8 mouse cellular contexts compared by ENCODE assay signal in the genomic region with DNA sequence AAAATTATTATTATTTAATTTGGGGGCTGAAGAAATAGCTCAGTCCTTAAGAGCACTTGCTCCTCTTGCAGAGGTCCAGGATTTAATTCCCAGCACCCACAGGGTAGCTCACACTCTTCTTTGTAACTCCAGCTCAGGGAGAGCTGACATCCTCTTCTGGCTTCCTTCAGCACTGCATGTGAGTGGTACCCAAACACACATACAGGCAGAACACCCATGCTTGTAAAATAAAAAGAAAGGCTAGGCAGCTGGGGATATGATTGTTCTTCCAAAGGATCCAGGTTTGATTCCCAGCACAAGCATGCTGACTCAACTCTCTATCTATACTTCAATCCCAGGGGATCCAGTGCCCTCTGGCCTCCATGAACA. TPM values are rescaled to one million over a fixed set of nuclear protein-coding genes. Genes with fewer than 3 reads are reported as not detected.
DNase-seq lines count a peak whose midpoint lies in the region; ATAC-seq and TF ChIP-seq lines count a peak whose summit lies in the region.

No protein-coding gene starts in this region.

- peak overlapping the region; percentile 87 for H3K27ac ChIP-seq in gastrocnemius, adult 2 months
- H3K27ac ChIP-seq in midbrain, embryonic 10.5 days (replicated peaks): peak overlapping the region; percentile 85; the same call in 1 of the 2 replicates
- H3K27ac ChIP-seq in midbrain, embryonic 11.5 days (ENCODE audit: low read depth, low read length): no peak overlapping the region
- H3K27ac ChIP-seq in limb, embryonic 15.5 days: peak overlapping the region; percentile 75; the same call in 1 of the 2 replicates
- H3K27ac ChIP-seq in stomach, postnatal 0 days (replicated peaks): peak overlapping the region; percentile 53; the same call in 1 of the 2 replicates

- H3K9me3 ChIP-seq in midbrain, embryonic 10.5 days (replicated peaks): no peaks in the 10 kb centered on the region
- no peaks in the 10 kb centered on the region for H3K9me3 ChIP-seq in midbrain, embryonic 11.5 days (ENCODE audit: control insufficient read depth, low read length)
- H3K9me3 ChIP-seq in limb, embryonic 15.5 days: no peaks in the 10 kb centered on the region
- H3K9me3 ChIP-seq in stomach, postnatal 0 days (ENCODE audit: control insufficient read depth, low read length): no peaks in the 10 kb centered on the region

- H3K36me3 ChIP-seq in midbrain, embryonic 10.5 days: peaks cover 32% of the 10 kb centered on the region
- peaks cover 2% of the 10 kb centered on the region; the same call in 1 of the 2 replicates for H3K36me3 ChIP-seq in midbrain, embryonic 11.5 days (ENCODE audit: control insufficient read depth, insufficient read depth, low read length)
- peaks cover 21% of the 10 kb centered on the region for H3K36me3 ChIP-seq in limb, embryonic 15.5 days
- H3K36me3 ChIP-seq in stomach, postnatal 0 days (ENCODE audit: control insufficient read depth, insufficient read depth, low read length): peaks cover under 1% of the 10 kb centered on the region; the same call in 1 of the 2 replicates

- no peaks in the 10 kb centered on the region for H3K27me3 ChIP-seq in midbrain, embryonic 10.5 days (ENCODE audit: low read depth, poor library complexity, severe bottlenecking)
- no peaks in the 10 kb centered on the region for H3K27me3 ChIP-seq in midbrain, embryonic 11.5 days (ENCODE audit: control insufficient read depth, insufficient read depth, low read length)
- no peaks in the 10 kb centered on the region for H3K27me3 ChIP-seq in limb, embryonic 15.5 days
- H3K27me3 ChIP-seq in stomach, postnatal 0 days (ENCODE audit: control insufficient read depth, insufficient read depth, low read length): no peaks in the 10 kb centered on the region

- H3K4me1 ChIP-seq in midbrain, embryonic 10.5 days: peaks cover 28% of the 10 kb centered on the region
- H3K4me1 ChIP-seq in midbrain, embryonic 11.5 days (ENCODE audit: control insufficient read depth, insufficient read depth, low read length): peaks cover 11% of the 10 kb centered on the region
- H3K4me1 ChIP-seq in limb, embryonic 15.5 days: peaks cover 20% of the 10 kb centered on the region
- 0 out of 2 replicates have a peak, but pooled peaks cover 3% of the 10 kb centered on the region for H3K4me1 ChIP-seq in stomach, postnatal 0 days (replicated peaks; ENCODE audit: control insufficient read depth, insufficient read depth)

- H3K4me3 ChIP-seq in gastrocnemius, adult 2 months: peak overlapping the region; percentile 94
- peak overlapping the region; percentile 84 for H3K4me3 ChIP-seq in midbrain, embryonic 10.5 days
- no peak overlapping the region for H3K4me3 ChIP-seq in midbrain, embryonic 11.5 days (ENCODE audit: low read depth, low read length)
- H3K4me3 ChIP-seq in limb, embryonic 15.5 days: peak overlapping the region; percentile 58
- H3K4me3 ChIP-seq in stomach, postnatal 0 days (ENCODE audit: low read depth, low read length): peak overlapping the region; percentile 71; the same call in 1 of the 2 replicates

- H3K4me2 ChIP-seq in midbrain, embryonic 11.5 days: no peak overlapping the region; the same call in 1 of the 2 replicates
- peak overlapping the region; percentile 67 for H3K4me2 ChIP-seq in limb, embryonic 15.5 days
- H3K4me2 ChIP-seq in stomach, postnatal 0 days (replicated peaks; ENCODE audit: low read depth): no peak overlapping the region

- no peak for ATAC-seq in midbrain, embryonic 11.5 days (ENCODE audit: low FRiP score)
- no peak for ATAC-seq in limb, embryonic 15.5 days (ENCODE audit: insufficient number of reproducible peaks, low FRiP score, low TSS enrichment, low read depth)
- ATAC-seq in stomach, postnatal 0 days (ENCODE audit: low FRiP score, low TSS enrichment): no peak

- intact Hi-C loops in gastrocnemius, adult 2 months (cut with DNase I): no loop called here

- TF ChIP-seq EP300 in stomach, postnatal 0 days (optimal IDR thresholded peaks at IDR 0.05): no peak

- no peak overlapping the region for H3K9ac ChIP-seq in midbrain, embryonic 11.5 days (ENCODE audit: low read length)
- H3K9ac ChIP-seq in limb, embryonic 15.5 days: no peak overlapping the region
- H3K9ac ChIP-seq in stomach, postnatal 0 days (ENCODE audit: low read length): no peak overlapping the region

- TF ChIP-seq CTCF in gastrocnemius, adult 2 months (IDR thresholded peaks at IDR 0.05): no peak
- peak; percentile 20; the same call in 1 of the 2 replicates for TF ChIP-seq CTCF in stomach, postnatal 0 days (IDR thresholded peaks at IDR 0.05; ENCODE audit: low read depth)

- DNase-seq in gastrocnemius, adult 2 months: no peak
- DNase-seq in gastrocnemius, postnatal 4 days (ENCODE audit: low spot score in 2 of 2): no peak
- DNase-seq in midbrain, embryonic 10.5 days (ENCODE audit: low spot score): no peak
- DNase-seq in midbrain, embryonic 11.5 days (ENCODE audit: low spot score, missing footprints): no peak
- DNase-seq in stomach, postnatal 0 days (ENCODE audit: low spot score): no peak
- DNase-seq in layer of hippocampus, adult 8-10 months (ENCODE audit: low spot score in 2 of 2): no peak
- DNase-seq in spleen, postnatal 14 days (ENCODE audit: low spot score in 2 of 2): no peak

RNA-seq across cellular contexts. Expression of a gene that starts 0.6 kb away (rescaled TPM):
- 10 to 100 TPM; 35.6 to 42.6 TPM for total RNA-seq in gastrocnemius, adult 2 months (2021)
- 10 to 100 TPM; 61.0 to 65.4 TPM for total RNA-seq in gastrocnemius, postnatal 4 days (2021)
- polyA plus RNA-seq in midbrain, embryonic 10.5 days (2016; fragmentation: Nextera tagmentation; extraction: Ambion mirVana): 169 and 176 TPM in 2 replicates
- 169 and 177 TPM in 2 replicates for polyA plus RNA-seq in midbrain, embryonic 11.5 days (2014; fragmentation: Nextera tagmentation; extraction: Ambion mirVana)
- polyA plus RNA-seq in limb, embryonic 15.5 days (2015; fragmentation: Nextera tagmentation; extraction: Ambion mirVana): 149 and 152 TPM in 2 replicates
- polyA plus RNA-seq in stomach, postnatal 0 days (2015; fragmentation: Nextera tagmentation; extraction: Ambion mirVana): 103 and 108 TPM in 2 replicates
- 100 to 1,000 TPM; 101 to 122 (median 109) TPM for total RNA-seq in layer of hippocampus, adult 8-10 months (2022)

RNA-seq across cellular contexts. Expression of a gene that starts 3.4 kb away (rescaled TPM):
- 1 to 10 TPM in 1 of 2 experiments, under 1 TPM in 1; 0.82 to 1.1 TPM for total RNA-seq in gastrocnemius, adult 2 months (2021)
- total RNA-seq in gastrocnemius, postnatal 4 days (2021): 1 to 10 TPM; 1.4 to 1.5 TPM
- polyA plus RNA-seq in midbrain, embryonic 10.5 days (2016; fragmentation: Nextera tagmentation; extraction: Ambion mirVana): 7.5 and 7.8 TPM in 2 replicates
- 6.1 and 6.5 TPM in 2 replicates for polyA plus RNA-seq in midbrain, embryonic 11.5 days (2014; fragmentation: Nextera tagmentation; extraction: Ambion mirVana)
- 4.6 and 4.8 TPM in 2 replicates for polyA plus RNA-seq in limb, embryonic 15.5 days (2015; fragmentation: Nextera tagmentation; extraction: Ambion mirVana)
- polyA plus RNA-seq in stomach, postnatal 0 days (2015; fragmentation: Nextera tagmentation; extraction: Ambion mirVana): 2.3 TPM in 2 replicates
- 1 to 10 TPM; 5.2 to 7.9 (median 5.4) TPM for total RNA-seq in layer of hippocampus, adult 8-10 months (2022)

RNA-seq across cellular contexts. Expression of a gene that starts 12.7 kb away (rescaled TPM):
- total RNA-seq in gastrocnemius, adult 2 months (2021): 1 to 10 TPM; 5.2 to 6.7 TPM
- 10 to 100 TPM; 15.5 to 16.9 TPM for total RNA-seq in gastrocnemius, postnatal 4 days (2021)
- polyA plus RNA-seq in midbrain, embryonic 10.5 days (2016; fragmentation: Nextera tagmentation; extraction: Ambion mirVana): 47.5 and 47.6 TPM in 2 replicates
- 15.4 and 19.6 TPM in 2 replicates for polyA plus RNA-seq in midbrain, embryonic 11.5 days (2014; fragmentation: Nextera tagmentation; extraction: Ambion mirVana)
- 24.9 and 25.3 TPM in 2 replicates for polyA plus RNA-seq in limb, embryonic 15.5 days (2015; fragmentation: Nextera tagmentation; extraction: Ambion mirVana)
- 9.7 and 10.5 TPM in 2 replicates for polyA plus RNA-seq in stomach, postnatal 0 days (2015; fragmentation: Nextera tagmentation; extraction: Ambion mirVana)
- total RNA-seq in layer of hippocampus, adult 8-10 months (2022): 10 to 100 TPM; 14.7 to 20.1 (median 18.2) TPM

RNA-seq across cellular contexts. Expression of a gene that starts 20.2 kb away (rescaled TPM):
- 10 to 100 TPM; 11.9 to 12.6 TPM for total RNA-seq in gastrocnemius, adult 2 months (2021)
- total RNA-seq in gastrocnemius, postnatal 4 days (2021): 10 to 100 TPM; 19.9 to 22.9 TPM
- polyA plus RNA-seq in midbrain, embryonic 10.5 days (2016; fragmentation: Nextera tagmentation; extraction: Ambion mirVana): 69.0 and 74.5 TPM in 2 replicates
- polyA plus RNA-seq in midbrain, embryonic 11.5 days (2014; fragmentation: Nextera tagmentation; extraction: Ambion mirVana): 51.7 and 59.7 TPM in 2 replicates
- 50.4 and 56.8 TPM in 2 replicates for polyA plus RNA-seq in limb, embryonic 15.5 days (2015; fragmentation: Nextera tagmentation; extraction: Ambion mirVana)
- 20.8 and 23.1 TPM in 2 replicates for polyA plus RNA-seq in stomach, postnatal 0 days (2015; fragmentation: Nextera tagmentation; extraction: Ambion mirVana)
- total RNA-seq in layer of hippocampus, adult 8-10 months (2022): 10 to 100 TPM; 36.4 to 45.1 (median 40.1) TPM

RNA-seq across cellular contexts. Expression of a gene that starts 20.9 kb away (rescaled TPM):
- total RNA-seq in gastrocnemius, adult 2 months (2021): 10 to 100 TPM; 40.1 to 49.4 TPM
- 10 to 100 TPM; 61.3 to 71.0 TPM for total RNA-seq in gastrocnemius, postnatal 4 days (2021)
- 4.3 and 4.4 TPM in 2 replicates for polyA plus RNA-seq in midbrain, embryonic 10.5 days (2016; fragmentation: Nextera tagmentation; extraction: Ambion mirVana)
- polyA plus RNA-seq in midbrain, embryonic 11.5 days (2014; fragmentation: Nextera tagmentation; extraction: Ambion mirVana): 6.1 and 6.2 TPM in 2 replicates
- polyA plus RNA-seq in limb, embryonic 15.5 days (2015; fragmentation: Nextera tagmentation; extraction: Ambion mirVana): 5.4 and 5.6 TPM in 2 replicates
- polyA plus RNA-seq in stomach, postnatal 0 days (2015; fragmentation: Nextera tagmentation; extraction: Ambion mirVana): 3.6 and 3.9 TPM in 2 replicates
- total RNA-seq in layer of hippocampus, adult 8-10 months (2022): 100 to 1,000 TPM; 113 to 126 (median 120) TPM
